Mouse (Mus musculus) liver, adult 2 months (tissue): Measurements from ENCODE around the gene Ttc27. TPM values are rescaled to one million over a fixed set of nuclear protein-coding genes. Genes with fewer than 3 reads are reported as not detected.

Source experiments
- DNase-seq: peaks from one replicate; pipeline ENCODE4 v3.0.0-alpha.2; 2011; ENCODE audit warnings: low read depth, low spot score; ENCODE audit errors: extremely low read depth
- H3K27ac ChIP-seq: fragments of 200-500 bp; replicated peaks from 2 replicates; pipeline ENCODE4 v1.5.1; 2012; ENCODE audit warnings: low read depth, mild to moderate bottlenecking, control low read depth, inconsistent platforms, low read length; ENCODE audit not compliant: insufficient read depth
- H3K27me3 ChIP-seq: fragments of 200-500 bp; 2 replicates; pipeline ENCODE4 v1.6.1; 2012; ENCODE audit warnings: mild to moderate bottlenecking, moderate library complexity, low read length, inconsistent platforms; ENCODE audit not compliant: control insufficient read depth, insufficient read depth
- H3K36me3 ChIP-seq: fragments of 200-500 bp; 2 replicates; pipeline ENCODE4 v1.6.1; 2012; ENCODE audit warnings: low read length, inconsistent platforms; ENCODE audit not compliant: control insufficient read depth, insufficient read depth
- H3K4me1 ChIP-seq: fragments of 200-500 bp; 2 replicates; pipeline ENCODE4 v1.6.1; 2011; ENCODE audit warnings: low read length; ENCODE audit not compliant: control insufficient read depth, insufficient read depth
- H3K4me3 ChIP-seq: fragments of 200-500 bp; 2 replicates; pipeline ENCODE4 v1.5.1; 2011; ENCODE audit warnings: low read depth, mild to moderate bottlenecking, control low read depth, low read length, moderate library complexity; ENCODE audit not compliant: insufficient read depth
- H3K79me2 ChIP-seq: fragments of 200-500 bp; 2 replicates; pipeline ENCODE4 v1.6.1; 2012; ENCODE audit warnings: inconsistent platforms, mild to moderate bottlenecking, low read length, moderate library complexity; ENCODE audit not compliant: control insufficient read depth, insufficient read depth
- H3K9ac ChIP-seq: fragments of 200-500 bp; 2 replicates; pipeline ENCODE4 v1.6.1; 2012; ENCODE audit warnings: low read depth, mild to moderate bottlenecking, control low read depth, inconsistent platforms, low read length
- CTCF ChIP-seq: fragments of 200-500 bp; IDR thresholded peaks from 2 replicates; pipeline ENCODE4 v1.5.1; 2011; ENCODE audit warnings: low read depth, low read length, control low read depth
- POLR2A ChIP-seq: fragments of 200-500 bp; IDR thresholded peaks from 2 replicates; pipeline ENCODE4 v1.6.1; 2011; ENCODE audit warnings: low read length, control low read depth; ENCODE audit not compliant: insufficient read depth; ENCODE audit errors: extremely low read depth
- WGBS: fragments of 180-500 bp; shearing (Covaris S2); methylation state at CpG from one replicate; pipeline ENCODE4 v1.1.7; 2018; 5-methylcytosine and 5-hydroxymethylcytosine counted together
- polyA plus RNA-seq: library from polyadenylated mRNA; depleted of rRNA; stranded (reverse); fragments of >200 nt; gene quantifications from 2 replicates; pipeline ENCODE4 v1.2.3, GENCODE M21; 2012
- total RNA-seq: library from RNA; depleted of rRNA; stranded (reverse); fragments of >200 nt; gene quantifications from 2 replicates; pipeline ENCODE4 v1.2.3, GENCODE M21; 2014

Gene Ttc27
- total and polyA plus RNA-seq, 2 experiments = 2.8 to 12.4 TPM

DNA sequence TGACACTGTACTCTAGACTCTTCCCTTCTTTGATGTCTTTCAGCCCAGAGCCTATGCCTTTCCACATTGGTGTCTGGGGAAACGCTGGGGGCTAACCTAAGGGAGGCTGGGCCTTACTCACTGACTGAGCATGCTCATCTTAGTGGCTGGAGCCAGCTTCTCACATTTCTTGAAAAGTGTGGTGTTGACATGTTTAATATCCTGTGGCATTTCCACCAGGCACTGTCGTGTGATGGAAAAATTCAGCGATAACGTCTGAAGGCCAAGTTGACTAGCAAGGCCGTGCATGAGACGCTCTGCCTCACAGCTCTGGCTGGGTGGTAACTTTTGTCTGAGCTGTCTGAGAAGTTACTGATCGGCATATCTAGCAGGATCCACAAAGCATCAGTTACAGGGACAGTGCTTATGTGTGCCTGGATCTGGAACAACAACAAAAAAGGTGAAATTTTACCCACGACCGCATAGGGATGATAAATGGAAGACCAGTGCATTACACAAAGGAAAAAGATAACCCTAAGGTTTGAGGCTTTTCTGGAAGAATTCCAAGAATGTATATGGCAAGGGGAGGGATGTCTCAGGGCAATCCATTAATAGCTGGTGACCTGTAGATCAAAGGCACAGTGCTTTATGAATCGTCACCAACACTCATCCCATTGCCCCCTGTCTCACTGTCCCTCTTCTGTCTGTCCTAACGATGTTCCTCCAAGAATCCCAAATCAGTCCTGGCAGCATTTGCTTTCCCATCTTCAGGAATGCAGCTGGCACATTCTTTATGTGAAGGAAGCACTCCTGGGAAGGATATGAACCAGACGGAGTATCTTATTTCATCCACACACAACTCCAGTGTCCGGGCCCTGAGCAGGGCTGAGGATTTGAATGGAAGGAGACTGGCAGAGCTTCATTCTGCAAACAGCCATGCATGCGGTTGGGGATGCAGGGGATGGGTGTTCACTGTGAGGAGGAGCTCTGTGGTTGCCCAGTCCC, 152.9 kb downstream of the Ttc27 start:
- Histone ChIP-seq H3K9ac (no peak overlapping the region), H3K79me2 (no peaks in the 10 kb centered on the region), H3K36me3 (no peaks in the 10 kb centered on the region), H3K27me3 (no peaks in the 10 kb centered on the region), H3K4me1 (no peaks in the 10 kb centered on the region), H3K4me3 (no peak overlapping the region), H3K27ac (no peak overlapping the region)
- TF ChIP-seq CTCF (no peak), POLR2A (no peak)
- 85% methylated on average over 14 of the region's 14 CpGs for WGBS
- no peak for DNase-seq

GRCm38 (mm10) chr17:74872567-74872966, 155.0 kb downstream of the Ttc27 start:
- H3K79me2 ChIP-seq = no peaks in the 10 kb centered on the region
- 81% methylated on average over 9 of the region's 9 CpGs for WGBS
- H3K4me1 ChIP-seq = no peaks in the 10 kb centered on the region
- TF ChIP-seq CTCF (no peak), POLR2A (no peak)
- no peak for DNase-seq
- no peak overlapping the region for H3K9ac ChIP-seq
- H3K4me3 ChIP-seq = no peak overlapping the region
- H3K27ac ChIP-seq = no peak overlapping the region
- H3K36me3 ChIP-seq = no peaks in the 10 kb centered on the region
- no peaks in the 10 kb centered on the region for H3K27me3 ChIP-seq

DNA sequence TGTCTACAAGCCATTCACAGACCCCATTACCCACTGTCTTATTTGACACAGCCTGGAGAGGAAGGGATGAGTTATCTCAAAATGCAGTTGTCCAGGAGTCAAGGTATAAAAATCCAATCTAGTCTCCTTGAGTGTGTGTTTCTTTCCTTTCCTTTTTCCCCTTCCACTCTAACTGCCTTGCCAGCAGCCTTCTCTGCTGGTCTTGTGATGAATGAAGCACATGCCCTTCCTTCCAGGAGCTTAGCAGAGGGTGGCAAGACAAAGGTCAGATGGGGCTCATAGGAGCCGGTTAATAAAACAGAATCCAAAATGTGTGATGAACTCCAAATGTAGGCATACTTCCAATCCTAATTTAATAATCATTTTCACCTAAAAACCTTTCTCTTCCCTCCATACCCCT, 156.2 kb downstream of the Ttc27 start:
- H3K4me3 ChIP-seq = no peak overlapping the region
- no peaks in the 10 kb centered on the region for H3K36me3 ChIP-seq
- no peak overlapping the region for H3K9ac ChIP-seq
- no peak overlapping the region for H3K27ac ChIP-seq
- no peaks in the 10 kb centered on the region for H3K4me1 ChIP-seq
- 94% methylated on average over 1 of the region's 1 CpGs for WGBS
- no peaks in the 10 kb centered on the region for H3K27me3 ChIP-seq
- TF ChIP-seq CTCF (no peak), POLR2A (no peak)
- H3K79me2 ChIP-seq = no peaks in the 10 kb centered on the region
- no peak for DNase-seq

DNA sequence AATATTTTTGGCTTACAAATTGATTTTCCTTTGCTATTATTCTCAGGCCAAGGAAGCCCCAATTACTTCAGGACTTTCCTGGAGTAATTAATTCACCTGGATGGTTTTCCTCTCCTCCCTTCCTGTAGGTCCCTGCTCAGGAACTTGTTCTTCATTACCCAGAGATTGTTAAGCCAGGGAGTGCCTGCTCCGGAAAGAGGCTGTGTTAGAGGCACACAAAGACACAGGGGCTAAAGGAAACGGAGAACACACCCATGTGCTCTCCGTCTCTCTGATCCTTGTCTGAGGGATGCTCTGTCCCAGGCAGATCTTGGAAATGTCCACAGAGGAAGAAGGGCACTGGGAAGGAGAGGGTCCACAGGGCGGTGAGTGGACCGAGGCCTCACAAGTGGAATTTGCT, 158.2 kb downstream of the Ttc27 start:
- H3K9ac ChIP-seq = no peak overlapping the region
- H3K27ac ChIP-seq = no peak overlapping the region
- H3K27me3 ChIP-seq = no peaks in the 10 kb centered on the region
- no peak for DNase-seq
- no peaks in the 10 kb centered on the region for H3K79me2 ChIP-seq
- no peaks in the 10 kb centered on the region for H3K36me3 ChIP-seq
- H3K4me3 ChIP-seq = no peak overlapping the region
- WGBS = 87% methylated on average over 5 of the region's 5 CpGs
- no peaks in the 10 kb centered on the region for H3K4me1 ChIP-seq
- TF ChIP-seq CTCF = no peak
- TF ChIP-seq POLR2A = no peak

DNA sequence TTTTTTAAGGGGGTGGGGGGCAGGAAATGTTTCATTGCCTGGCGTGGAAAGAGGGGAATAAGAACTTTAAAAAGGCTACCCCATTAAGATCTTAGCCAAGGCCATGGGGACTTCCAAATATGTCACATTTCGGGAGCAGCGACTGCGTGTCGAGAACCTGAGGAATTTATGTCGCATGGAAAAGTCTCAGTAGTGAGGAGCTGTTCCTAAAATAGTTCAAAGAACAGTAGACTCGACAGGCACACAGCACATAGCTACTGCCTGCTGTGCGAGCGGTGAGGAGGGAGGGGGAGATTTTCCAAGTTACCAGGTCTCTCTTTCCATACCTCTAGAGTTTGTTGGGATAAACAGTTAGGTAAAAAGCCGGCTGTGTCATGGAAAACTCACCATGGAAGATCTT, 159.4 kb downstream of the Ttc27 start:
- Histone ChIP-seq H3K36me3 (no peaks in the 10 kb centered on the region), H3K4me3 (no peak overlapping the region), H3K27me3 (no peaks in the 10 kb centered on the region), H3K27ac (no peak overlapping the region), H3K79me2 (no peaks in the 10 kb centered on the region), H3K4me1 (no peaks in the 10 kb centered on the region), H3K9ac (no peak overlapping the region)
- DNase-seq = no peak
- TF ChIP-seq CTCF (no peak), POLR2A (no peak)
- 90% methylated on average over 10 of the region's 10 CpGs for WGBS

- no peak for DNase-seq
- Histone ChIP-seq H3K27ac (no peak overlapping the region), H3K4me3 (no peak overlapping the region), H3K4me1 (no peaks in the 10 kb centered on the region), H3K27me3 (no peaks in the 10 kb centered on the region), H3K79me2 (no peaks in the 10 kb centered on the region), H3K9ac (no peak overlapping the region), H3K36me3 (no peaks in the 10 kb centered on the region)
- TF ChIP-seq CTCF (no peak), POLR2A (no peak)
- 28% methylated on average over 7 of the region's 7 CpGs for WGBS
Measured at GRCm38 (mm10) chr17:74879768-74880167, 162.2 kb downstream of the Ttc27 start.
